Mouse (Mus musculus): ENCODE measurements around the gene Wdr31. TPM values are rescaled to one million over a fixed set of nuclear protein-coding genes. Genes with fewer than 3 reads are reported as not detected.

The Wdr31 gene
- polyA plus RNA-seq, 1 experiment, result 8.3 TPM

DNA sequence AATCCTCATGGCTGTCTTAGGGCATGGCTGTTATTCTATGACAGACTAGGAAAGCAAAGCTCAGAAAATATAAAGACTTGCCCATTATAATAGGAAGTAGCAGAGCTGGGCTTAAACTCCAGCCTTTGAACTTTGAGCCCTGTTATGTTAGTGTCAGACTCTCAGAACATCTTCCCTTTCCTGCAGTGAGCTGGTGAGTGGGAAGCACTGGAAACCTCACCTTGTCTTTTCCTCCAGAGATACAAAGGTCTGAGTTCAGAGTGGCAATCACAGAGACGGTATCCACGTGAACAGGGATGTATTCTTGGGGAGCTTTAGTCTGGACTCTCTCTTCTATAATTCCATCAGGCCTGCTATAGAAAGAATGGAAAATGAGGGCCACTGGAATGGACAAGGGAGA lies 7.6 kb downstream of the Wdr31 start:
- Histone ChIP-seq H3K4me1 (ENCODE audit: control insufficient read depth, insufficient read depth, low read length) (peaks cover 2% of the 10 kb centered on the region; the same call in 1 of the 2 replicates), H3K27ac (ENCODE audit: insufficient read depth, low read length) (no peak overlapping the region), H3K4me3 (ENCODE audit: insufficient read depth, low read length) (no peak overlapping the region)
- TF ChIP-seq CTCF (IDR thresholded peaks at IDR 0.05; ENCODE audit: extremely low read depth, insufficient read depth, low read length) (no peak), POLR2A (IDR thresholded peaks at IDR 0.05; ENCODE audit: extremely low read depth, insufficient read depth, low read length) (no peak)

DNA sequence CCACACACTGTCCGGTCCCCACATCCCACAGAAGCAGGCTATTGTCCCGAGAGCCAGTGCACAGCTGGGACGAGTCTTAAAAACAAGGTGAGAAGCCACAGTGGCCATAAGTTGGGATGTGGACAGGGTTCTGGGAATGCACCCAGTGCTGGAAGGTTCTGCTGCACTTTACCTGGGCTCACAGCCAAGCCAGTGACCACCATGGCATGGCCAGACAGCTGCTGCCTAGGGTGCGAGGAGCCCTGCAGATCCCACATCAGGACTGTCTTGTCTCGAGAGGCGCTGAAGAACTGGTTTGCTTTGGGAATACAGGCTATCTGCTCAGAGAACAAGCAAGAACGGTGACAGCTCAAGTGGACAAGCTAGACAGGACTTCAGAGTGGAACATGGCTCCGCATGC lies 10.3 kb downstream of the Wdr31 start:
- Histone ChIP-seq H3K27ac (ENCODE audit: insufficient read depth, low read length) (no peak overlapping the region), H3K4me1 (ENCODE audit: control insufficient read depth, insufficient read depth, low read length) (peaks cover 2% of the 10 kb centered on the region; the same call in 1 of the 2 replicates), H3K4me3 (ENCODE audit: insufficient read depth, low read length) (no peak overlapping the region)
- TF ChIP-seq POLR2A (IDR thresholded peaks at IDR 0.05; ENCODE audit: extremely low read depth, insufficient read depth, low read length), result no peak
- TF ChIP-seq CTCF (IDR thresholded peaks at IDR 0.05; ENCODE audit: extremely low read depth, insufficient read depth, low read length), result no peak

DNA sequence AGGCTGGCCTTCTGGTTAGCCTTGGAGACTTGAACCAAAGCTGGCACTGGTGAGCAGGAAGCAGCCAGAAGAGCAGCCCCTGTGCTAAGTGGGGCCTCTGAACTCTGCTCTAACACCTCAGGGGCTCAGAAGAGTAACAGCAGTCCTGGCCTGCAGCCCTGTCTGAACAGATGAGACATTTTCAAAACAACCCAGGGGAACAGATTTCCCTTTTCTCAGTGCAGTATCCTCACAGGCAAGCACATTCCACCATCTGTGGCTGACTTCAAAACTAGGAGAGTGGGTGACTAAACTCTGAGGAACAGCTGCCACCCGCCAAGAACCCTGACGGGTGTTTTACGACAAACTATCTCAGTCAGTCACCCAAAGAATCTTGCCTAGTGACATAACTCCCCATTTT lies 11.6 kb downstream of the Wdr31 start:
- no peak overlapping the region for H3K27ac ChIP-seq (ENCODE audit: insufficient read depth, low read length)
- TF ChIP-seq POLR2A (IDR thresholded peaks at IDR 0.05; ENCODE audit: extremely low read depth, insufficient read depth, low read length), result no peak
- no peak for TF ChIP-seq CTCF (IDR thresholded peaks at IDR 0.05; ENCODE audit: extremely low read depth, insufficient read depth, low read length)
- H3K4me3 ChIP-seq (ENCODE audit: insufficient read depth, low read length), result no peak overlapping the region
- H3K4me1 ChIP-seq (ENCODE audit: control insufficient read depth, insufficient read depth, low read length), result peaks cover 2% of the 10 kb centered on the region; the same call in 1 of the 2 replicates

DNA sequence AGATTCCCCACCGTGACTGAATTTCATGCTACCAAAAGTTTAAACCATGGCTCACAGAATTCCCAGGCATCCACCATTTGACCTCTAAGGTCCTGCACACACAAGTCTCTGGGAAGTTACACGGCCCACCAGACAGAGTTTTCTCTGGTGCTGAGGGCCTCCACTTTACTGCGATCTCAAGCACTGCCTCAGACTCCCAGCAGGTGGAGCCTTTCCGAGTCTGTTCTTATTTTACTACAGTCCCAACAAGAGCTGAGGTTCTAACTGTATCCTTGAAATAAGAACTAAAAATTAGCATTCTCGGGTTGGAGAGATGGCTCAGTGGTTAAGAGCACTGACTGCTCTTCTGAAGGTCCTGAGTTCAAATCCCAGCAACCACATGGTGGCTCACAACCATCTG lies 15.7 kb downstream of the Wdr31 start:
- H3K27ac ChIP-seq (ENCODE audit: insufficient read depth, low read length), result no peak overlapping the region
- H3K4me1 ChIP-seq (ENCODE audit: control insufficient read depth, insufficient read depth, low read length), result peaks cover 2% of the 10 kb centered on the region; the same call in 1 of the 2 replicates
- no peak overlapping the region for H3K4me3 ChIP-seq (ENCODE audit: insufficient read depth, low read length)
- TF ChIP-seq POLR2A (IDR thresholded peaks at IDR 0.05; ENCODE audit: extremely low read depth, insufficient read depth, low read length), result no peak
- peak; percentile 57 for TF ChIP-seq CTCF (IDR thresholded peaks at IDR 0.05; ENCODE audit: extremely low read depth, insufficient read depth, low read length)

DNA sequence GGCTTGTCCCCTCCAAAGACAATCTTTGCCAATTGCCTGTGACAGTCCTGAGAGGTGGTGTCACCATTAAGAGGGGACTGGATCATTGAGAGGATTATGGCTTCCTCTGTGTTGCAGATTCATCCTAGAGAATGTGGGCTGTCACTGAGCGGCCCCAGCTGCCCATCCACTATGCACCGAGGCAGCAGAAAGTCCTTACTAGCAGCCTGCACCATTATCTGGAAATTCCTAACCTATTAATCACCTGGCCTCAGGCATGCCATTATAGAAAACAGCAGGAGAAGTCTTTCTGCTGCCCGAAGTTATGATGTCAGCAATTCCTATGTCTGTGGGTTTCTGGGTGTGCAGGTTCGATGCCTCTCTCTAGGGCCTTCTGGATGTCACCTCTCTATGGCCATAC lies 29.7 kb downstream of the Wdr31 start:
- Histone ChIP-seq H3K4me3 (ENCODE audit: insufficient read depth, low read length) (no peak overlapping the region), H3K27ac (ENCODE audit: insufficient read depth, low read length) (no peak overlapping the region), H3K4me1 (ENCODE audit: control insufficient read depth, insufficient read depth, low read length) (no peaks in the 10 kb centered on the region)
- TF ChIP-seq POLR2A (IDR thresholded peaks at IDR 0.05; ENCODE audit: extremely low read depth, insufficient read depth, low read length), result no peak
- TF ChIP-seq CTCF (IDR thresholded peaks at IDR 0.05; ENCODE audit: extremely low read depth, insufficient read depth, low read length), result no peak

DNA sequence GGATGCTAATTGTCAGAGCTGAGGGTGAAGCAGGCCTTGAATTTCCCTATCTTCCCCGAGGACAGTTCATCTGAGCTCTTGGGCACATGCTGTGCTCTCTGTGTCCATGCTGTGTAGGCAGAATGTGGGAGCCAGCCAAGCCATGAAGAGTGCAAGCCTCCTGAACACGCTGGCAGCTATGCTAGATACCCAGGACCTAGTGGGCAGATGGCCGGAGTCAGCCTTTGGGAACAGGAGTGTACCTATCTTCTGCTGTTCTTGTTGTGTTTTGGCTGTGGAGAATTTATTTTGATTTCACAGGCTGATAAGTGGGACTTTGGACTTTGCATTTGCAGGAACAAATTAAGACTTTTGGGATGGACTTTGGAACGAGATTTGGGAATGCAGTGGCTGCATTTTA lies 30.2 kb downstream of the Wdr31 start:
- no peaks in the 10 kb centered on the region for H3K4me1 ChIP-seq (ENCODE audit: control insufficient read depth, insufficient read depth, low read length)
- TF ChIP-seq CTCF (IDR thresholded peaks at IDR 0.05; ENCODE audit: extremely low read depth, insufficient read depth, low read length) (no peak), POLR2A (IDR thresholded peaks at IDR 0.05; ENCODE audit: extremely low read depth, insufficient read depth, low read length) (no peak)
- no peak overlapping the region for H3K27ac ChIP-seq (ENCODE audit: insufficient read depth, low read length)
- no peak overlapping the region for H3K4me3 ChIP-seq (ENCODE audit: insufficient read depth, low read length)

DNA sequence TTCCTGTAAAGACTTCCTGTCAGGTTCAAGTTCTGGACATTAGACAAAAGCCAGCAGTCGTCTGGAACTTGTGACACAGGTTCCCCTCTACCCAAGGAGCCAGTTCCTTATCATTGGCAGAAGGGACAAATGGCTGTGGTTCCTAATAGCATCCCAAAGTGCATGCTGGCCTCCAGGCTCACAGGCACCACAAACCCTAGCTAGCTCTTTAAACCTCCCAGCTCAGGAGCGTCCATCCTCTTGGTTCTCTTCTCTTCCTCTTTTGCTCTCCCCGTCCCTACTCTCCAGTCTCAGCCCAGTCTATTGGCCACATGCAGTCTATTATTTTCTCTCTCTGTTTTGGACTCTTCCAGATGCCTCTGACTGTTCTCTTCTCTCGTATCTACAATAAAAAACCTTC lies 30.9 kb downstream of the Wdr31 start:
- Histone ChIP-seq H3K4me3 (ENCODE audit: insufficient read depth, low read length) (no peak overlapping the region), H3K27ac (ENCODE audit: insufficient read depth, low read length) (no peak overlapping the region)
- TF ChIP-seq POLR2A (IDR thresholded peaks at IDR 0.05; ENCODE audit: extremely low read depth, insufficient read depth, low read length) (no peak), CTCF (IDR thresholded peaks at IDR 0.05; ENCODE audit: extremely low read depth, insufficient read depth, low read length) (no peak)

DNA sequence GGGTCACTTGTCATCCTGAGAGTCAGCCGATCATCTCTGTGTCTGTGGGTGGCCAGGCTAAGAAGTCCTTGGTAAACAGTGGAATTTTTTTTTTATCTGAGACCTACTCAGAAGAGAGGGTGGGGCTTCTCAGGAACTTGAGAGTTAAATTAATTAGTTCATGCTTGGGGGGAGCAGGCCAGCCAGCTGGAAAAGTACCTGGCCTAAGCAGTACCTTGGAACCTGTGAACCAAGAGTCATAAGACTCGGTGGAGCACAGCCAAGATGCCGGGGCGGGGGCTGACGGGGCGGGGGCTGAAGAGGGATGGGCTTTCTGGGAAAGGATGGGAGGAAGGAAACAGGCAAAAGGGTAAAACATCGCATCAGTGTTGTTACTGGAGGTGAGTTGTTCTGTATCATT lies 32.8 kb downstream of the Wdr31 start:
- H3K4me1 ChIP-seq (ENCODE audit: control insufficient read depth, insufficient read depth, low read length), result no peaks in the 10 kb centered on the region
- H3K4me3 ChIP-seq (ENCODE audit: insufficient read depth, low read length), result no peak overlapping the region

More for the DNA sequence above, 30.9 kb downstream of the Wdr31 start:
- H3K4me1 ChIP-seq (ENCODE audit: control insufficient read depth, insufficient read depth, low read length), result no peaks in the 10 kb centered on the region

DNA sequence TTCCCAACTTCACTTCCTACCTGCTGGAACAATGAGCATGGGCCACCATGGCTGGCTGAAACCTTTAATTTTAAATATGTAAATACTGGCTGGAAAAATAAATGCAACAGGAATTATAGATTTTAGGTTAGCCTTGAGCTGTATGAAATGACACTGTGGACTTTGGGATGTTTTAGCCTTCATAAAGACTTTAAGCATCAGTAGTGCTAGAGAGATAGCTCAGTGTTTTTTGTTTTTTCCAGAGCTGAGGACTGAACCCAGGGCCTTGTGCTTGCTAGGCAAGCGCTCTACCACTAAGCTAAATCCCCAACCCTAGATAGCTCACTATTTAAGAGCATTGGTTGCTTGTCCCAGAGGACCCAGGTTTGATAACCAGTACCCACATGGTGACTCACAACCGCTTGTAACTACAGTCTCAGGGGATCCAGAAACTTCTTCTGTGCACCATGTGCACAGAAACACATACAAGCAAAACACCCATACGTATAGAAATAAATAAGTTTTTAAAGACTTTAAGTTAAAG lies 33.4 kb downstream of the Wdr31 start:
- Histone ChIP-seq H3K4me3 (ENCODE audit: insufficient read depth, low read length) (no peak overlapping the region), H3K27ac (ENCODE audit: insufficient read depth, low read length) (no peak overlapping the region), H3K4me1 (ENCODE audit: control insufficient read depth, insufficient read depth, low read length) (no peaks in the 10 kb centered on the region)
- TF ChIP-seq POLR2A (IDR thresholded peaks at IDR 0.05; ENCODE audit: extremely low read depth, insufficient read depth, low read length) (no peak), CTCF (IDR thresholded peaks at IDR 0.05; ENCODE audit: extremely low read depth, insufficient read depth, low read length) (no peak)

More for the DNA sequence above, 32.8 kb downstream of the Wdr31 start:
- TF ChIP-seq CTCF (IDR thresholded peaks at IDR 0.05; ENCODE audit: extremely low read depth, insufficient read depth, low read length) (no peak), POLR2A (IDR thresholded peaks at IDR 0.05; ENCODE audit: extremely low read depth, insufficient read depth, low read length) (no peak)
- H3K27ac ChIP-seq (ENCODE audit: insufficient read depth, low read length), result no peak overlapping the region

DNA sequence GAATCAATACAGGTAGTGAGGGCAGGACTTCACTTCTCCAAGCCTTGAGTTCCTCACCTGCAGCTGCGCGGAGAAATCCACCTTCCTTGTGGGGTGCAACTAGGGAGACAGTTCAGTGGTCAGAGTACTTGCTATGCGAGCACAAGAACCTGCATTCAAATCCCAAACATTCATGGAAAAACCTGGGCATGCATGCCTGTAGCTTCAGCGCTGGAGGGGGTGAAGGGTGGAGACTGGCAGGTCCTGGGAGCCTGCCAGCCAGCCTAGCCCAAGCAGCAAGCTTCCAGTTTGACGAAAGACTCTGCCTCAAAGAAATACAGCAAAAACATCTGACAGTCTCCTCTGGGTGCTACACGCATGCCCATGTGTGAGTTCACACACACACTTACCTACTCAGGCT lies 35.6 kb downstream of the Wdr31 start, which contains the start of gene Rnf183:
Rnf183 (minus strand) TSS at position 172 of the 400 bp plus-strand sequence.
- Histone ChIP-seq H3K4me1 (ENCODE audit: control insufficient read depth, insufficient read depth, low read length) (no peaks in the 10 kb centered on the region), H3K27ac (ENCODE audit: insufficient read depth, low read length) (no peak within 1 kb of the TSS), H3K4me3 (ENCODE audit: insufficient read depth, low read length) (no peak within 1 kb of the TSS)
- TF ChIP-seq POLR2A (IDR thresholded peaks at IDR 0.05; ENCODE audit: extremely low read depth, insufficient read depth, low read length), result no peak
- no peak for TF ChIP-seq CTCF (IDR thresholded peaks at IDR 0.05; ENCODE audit: extremely low read depth, insufficient read depth, low read length)

Measured in cortical plate, adult 2 months (tissue).